Mouse (Mus musculus) Patski (cell line): ENCODE data around the gene Ppp2r3d. TPM values are rescaled to one million over a fixed set of nuclear protein-coding genes. Genes with fewer than 3 reads are reported as not detected.

Experiments
- ATAC-seq: fragments of 100-300 bp; one replicate; pipeline ENCODE4 v1.8.0; 2021
- CTCF ChIA-PET: fragments of 350-600 bp; sonication (Branson Sonifier 250); formaldehyde crosslinking; loops from one replicate; lab custom pipeline; 2022; ENCODE audit warnings: inconsistent platforms; lab: Charles Lee
- POLR2A ChIA-PET: fragments of 350-600 bp; sonication (Branson Sonifier 250); formaldehyde crosslinking; loops from one replicate; lab custom pipeline; 2022; ENCODE audit warnings: antibody characterized with exemption, inconsistent platforms; lab: Charles Lee
- DNase-seq: peaks from one replicate; pipeline ENCODE4 v3.0.0-alpha.2; 2011; ENCODE audit warnings: low read depth, low spot score
- H3K27me3 ChIP-seq: fragments of 371-371 bp; one replicate; pipeline ENCODE4 v1.5.1; 2021
- CTCF ChIP-seq: fragments of 100-300 bp; IDR thresholded peaks from one replicate; pipeline ENCODE4 v1.5.1; 2021
- in situ Hi-C: fragments of 300-500 bp; cut with MboI; formaldehyde crosslinking; loops from 3 replicates; pipeline ENCODE4 v1.11.1; 2018; ENCODE audit warnings: low pct_unique_long_range_greater_than_20kb, mixed read lengths
- polyA plus RNA-seq: library from polyadenylated mRNA; unstranded; gene quantifications from one replicate; pipeline ENCODE4 v1.2.3, GENCODE M21; 2021

Gene Ppp2r3d
- polyA plus RNA-seq, 1 experiment from 2014 or later = 116 TPM

GRCm38 (mm10) chr9:124408564-124408963, 68.1 kb downstream of the Ppp2r3d start:
- no peaks in the 10 kb centered on the region for H3K27me3 ChIP-seq
- TF ChIP-seq CTCF = no peak
- DNase-seq (no peak), ATAC-seq (no peak)
- POLR2A ChIA-PET = no interaction called here
- CTCF ChIA-PET = no interaction called here
- in situ Hi-C loops = no loop called here

Other genes with a start within 250 kb of the Ppp2r3d start
- 16.7 TPM for gene 2010315B03Rik, start 164.2 kb downstream of the Ppp2r3d start, polyA plus RNA-seq
- not detected for gene Gm21836, start 16.9 kb upstream of the Ppp2r3d start, polyA plus RNA-seq